Mouse (Mus musculus): Measurements from ENCODE around the gene Foxj3.
A peak's percentile ranks its signal among the peaks of the same experiment; 100 is the strongest.
"Not testable (repeated sequence)": the region's sequence is repeated elsewhere in the genome, so short reads cannot be mapped to it uniquely, and the experiment has no call there.

The Foxj3 gene

GRCm38 (mm10) chr4:119536615-119537014 is at the start of gene Foxj3:
Gene Foxj3 (plus strand): TSS chr4:119537004.
- not testable (repeated sequence) for DNase-seq

GRCm38 (mm10) chr4:119489666-119490065 is 47.1 kb upstream of the Foxj3 start:
- no peak for DNase-seq

GRCm38 (mm10) chr4:119490806-119491205 is 46.0 kb upstream of the Foxj3 start:
- DNase-seq: peak; percentile 74

GRCm38 (mm10) chr4:119492291-119492932 is 44.4 kb upstream of the Foxj3 start, which contains the start of gene Rimkla:
Gene Rimkla (minus strand): TSS chr4:119492628.
- DNase-seq: peak; percentile 83

GRCm38 (mm10) chr4:119492933-119493327 is 43.9 kb upstream of the Foxj3 start:
- DNase-seq: no peak

- no peak for DNase-seq
Measured at GRCm38 (mm10) chr4:119498319-119498848, 38.4 kb upstream of the Foxj3 start.

- peak; percentile 12 for DNase-seq
Measured at GRCm38 (mm10) chr4:119511591-119511990, 25.2 kb upstream of the Foxj3 start.

- DNase-seq: no peak
Measured at GRCm38 (mm10) chr4:119512731-119513141, 24.1 kb upstream of the Foxj3 start.

GRCm38 (mm10) chr4:119523575-119523974 is 13.2 kb upstream of the Foxj3 start:
- DNase-seq: no peak

- no peak for DNase-seq
Measured at GRCm38 (mm10) chr4:119524010-119524409, 12.8 kb upstream of the Foxj3 start.

GRCm38 (mm10) chr4:119524466-119524865 is 12.3 kb upstream of the Foxj3 start:
- no peak for DNase-seq

GRCm38 (mm10) chr4:119526329-119526845 is 10.4 kb upstream of the Foxj3 start:
- DNase-seq: no peak

- no peak for DNase-seq
Measured at GRCm38 (mm10) chr4:119531813-119532212, 5.0 kb upstream of the Foxj3 start.

GRCm38 (mm10) chr4:119535103-119535502 is 1.7 kb upstream of the Foxj3 start:
- DNase-seq: no peak

- no peak for DNase-seq
Measured at GRCm38 (mm10) chr4:119537436-119537835, 632 bp downstream of the Foxj3 start.

- peak; percentile 98 for DNase-seq
Measured at GRCm38 (mm10) chr4:119539031-119539824, 2.4 kb downstream of the Foxj3 start, which contains the start of gene Frg2f1. Gene Frg2f1 (minus strand): TSS chr4:119539529.

- DNase-seq: peak; percentile 82
Measured at GRCm38 (mm10) chr4:119539836-119540532, 3.2 kb downstream of the Foxj3 start.

GRCm38 (mm10) chr4:119540533-119540890 is 3.7 kb downstream of the Foxj3 start:
- no peak for DNase-seq

GRCm38 (mm10) chr4:119550864-119551263 is 14.1 kb downstream of the Foxj3 start:
- no peak for DNase-seq

- no peak for DNase-seq
Measured at GRCm38 (mm10) chr4:119555466-119555865, 18.7 kb downstream of the Foxj3 start.

- no peak for DNase-seq
Measured at GRCm38 (mm10) chr4:119563136-119563535, 26.3 kb downstream of the Foxj3 start.

GRCm38 (mm10) chr4:119566322-119566835 is 29.6 kb downstream of the Foxj3 start:
- no peak for DNase-seq

- DNase-seq: no peak
Measured at GRCm38 (mm10) chr4:119572682-119573081, 35.9 kb downstream of the Foxj3 start.

Data from thymus, postnatal 4 days (tissue).